Mouse (Mus musculus): ENCODE data around the gene Shroom1. TPM values are rescaled to one million over a fixed set of nuclear protein-coding genes. Genes with fewer than 3 reads are reported as not detected.
"Not testable (repeated sequence)": the region's sequence is repeated elsewhere in the genome, so short reads cannot be mapped to it uniquely, and the experiment has no call there.

Gene Shroom1
- 2.1 and 2.7 TPM in 2 replicates for polyA plus RNA-seq (2016; fragmentation: Nextera tagmentation; extraction: Ambion mirVana)

DNA sequence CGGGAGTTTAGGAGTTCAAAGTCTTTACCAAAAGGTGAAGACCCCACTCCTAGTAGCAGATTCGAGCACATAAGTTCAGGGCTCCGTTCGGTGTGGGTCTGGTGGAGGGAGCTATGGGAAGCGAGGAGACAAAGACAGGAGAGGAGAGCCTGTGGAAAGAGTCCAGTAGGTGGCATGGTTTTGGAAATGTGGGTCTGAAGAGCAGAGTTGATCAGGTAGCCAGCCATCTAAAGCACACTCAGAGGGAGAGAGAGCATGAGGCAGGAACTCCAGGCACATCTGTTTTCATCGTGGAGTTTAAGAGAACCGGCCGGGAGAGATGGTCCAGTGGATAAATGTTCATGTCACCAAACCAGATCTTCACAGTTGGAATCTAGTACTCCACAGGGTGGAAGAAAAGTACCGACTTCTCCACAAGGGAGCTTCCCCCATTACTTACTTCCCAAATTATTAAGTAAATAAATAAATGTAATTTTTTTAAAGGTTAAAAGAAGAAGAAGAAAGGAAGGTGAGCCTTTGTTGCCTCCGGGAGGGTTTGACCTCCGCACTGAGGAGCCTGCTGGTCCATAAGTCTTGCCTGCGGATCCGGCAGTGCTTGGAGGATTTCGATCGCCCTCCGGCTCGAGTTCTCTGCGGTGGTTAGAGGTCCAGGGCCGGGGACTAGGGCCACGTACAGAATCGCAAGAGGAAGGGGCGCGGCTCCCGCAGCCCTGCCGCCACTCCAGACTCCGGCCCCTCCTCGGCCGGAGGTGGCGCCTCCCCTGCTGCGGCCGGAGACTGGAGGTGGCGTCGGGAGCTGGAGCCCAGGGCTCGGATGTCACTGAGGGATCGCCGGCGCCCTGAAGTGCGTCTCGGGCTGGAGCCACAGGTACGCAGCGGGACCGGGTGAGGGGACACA, at the start of gene Shroom1, which contains the start of gene Gm10447:
Gene Shroom1, plus strand, starts transcription at position 732 of the 898 bp plus-strand sequence.
Gene Gm10447, minus strand, starts transcription at position 637 of the 898 bp plus-strand sequence.
- Histone ChIP-seq H3K9me3 (no peaks in the 10 kb centered on the region), H3K4me1 (peaks cover 7% of the 10 kb centered on the region), H3K4me3 (peak within 1 kb of the TSS; percentile 45), H3K36me3 (no peaks in the 10 kb centered on the region), H3K27ac (no peak within 1 kb of the TSS), H3K9ac (peak within 1 kb of the TSS; percentile 60), H3K27me3 (replicated peaks) (peaks cover 48% of the 10 kb centered on the region), H3K4me2 (replicated peaks) (peak within 1 kb of the TSS; percentile 80)
- 3% methylated on average over 42 of the region's 42 CpGs for WGBS
- ATAC-seq (ENCODE audit: low FRiP score, low read depth) = no peak

DNA sequence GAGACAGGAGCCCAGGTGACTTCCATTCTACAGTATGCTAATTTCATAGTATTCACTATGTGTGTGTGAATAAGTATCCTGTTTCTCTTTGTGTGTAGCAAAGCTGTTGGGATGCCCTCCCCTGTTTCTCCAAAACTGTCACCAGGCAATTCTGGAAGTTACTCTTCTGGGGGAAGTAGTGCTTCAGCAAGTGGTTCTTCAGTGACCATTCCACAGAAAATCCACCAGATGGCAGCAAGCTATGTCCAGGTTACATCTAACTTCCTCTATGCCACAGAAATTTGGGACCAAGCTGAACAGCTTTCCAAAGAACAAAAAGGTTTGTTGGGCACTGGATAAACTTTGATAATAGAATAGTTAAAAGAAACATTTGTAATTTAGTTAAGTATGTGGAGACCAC, 45.3 kb upstream of the Shroom1 start:
- Histone ChIP-seq H3K4me3 (no peak overlapping the region), H3K4me1 (no peaks in the 10 kb centered on the region), H3K9me3 (no peaks in the 10 kb centered on the region), H3K36me3 (peaks cover 83% of the 10 kb centered on the region), H3K4me2 (replicated peaks) (no peak overlapping the region), H3K9ac (no peak overlapping the region), H3K27ac (no peak overlapping the region), H3K27me3 (replicated peaks) (no peaks in the 10 kb centered on the region)
- ATAC-seq (ENCODE audit: low FRiP score, low read depth) = no peak

DNA sequence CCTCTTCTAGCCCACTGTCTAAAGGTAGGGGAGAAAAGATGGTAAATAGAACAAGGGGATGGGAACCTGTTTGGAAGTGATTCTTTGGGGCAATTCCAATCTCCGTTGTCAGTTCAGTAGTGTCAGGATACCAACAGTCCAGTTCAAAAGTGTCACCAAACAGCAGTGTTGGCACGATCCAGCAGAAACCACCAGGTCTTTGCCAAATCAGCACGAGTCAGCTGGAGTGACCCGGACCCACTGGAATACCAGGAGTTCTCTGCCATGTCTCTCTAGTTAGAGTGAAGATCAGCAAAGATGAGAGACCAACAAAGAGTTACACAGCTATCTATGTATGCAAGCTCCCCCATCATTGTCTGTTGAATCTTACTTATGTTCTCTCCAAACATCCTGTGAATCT, 43.1 kb upstream of the Shroom1 start:
- no peak overlapping the region for H3K4me2 ChIP-seq (replicated peaks)
- no peaks in the 10 kb centered on the region for H3K27me3 ChIP-seq (replicated peaks)
- 97% methylated on average over 4 of the region's 4 CpGs for WGBS
- no peaks in the 10 kb centered on the region for H3K4me1 ChIP-seq
- no peak overlapping the region for H3K9ac ChIP-seq
- H3K9me3 ChIP-seq = no peaks in the 10 kb centered on the region
- H3K36me3 ChIP-seq = peaks cover 85% of the 10 kb centered on the region
- H3K27ac ChIP-seq = no peak overlapping the region
- no peak overlapping the region for H3K4me3 ChIP-seq
- ATAC-seq (ENCODE audit: low FRiP score, low read depth) = no peak

DNA sequence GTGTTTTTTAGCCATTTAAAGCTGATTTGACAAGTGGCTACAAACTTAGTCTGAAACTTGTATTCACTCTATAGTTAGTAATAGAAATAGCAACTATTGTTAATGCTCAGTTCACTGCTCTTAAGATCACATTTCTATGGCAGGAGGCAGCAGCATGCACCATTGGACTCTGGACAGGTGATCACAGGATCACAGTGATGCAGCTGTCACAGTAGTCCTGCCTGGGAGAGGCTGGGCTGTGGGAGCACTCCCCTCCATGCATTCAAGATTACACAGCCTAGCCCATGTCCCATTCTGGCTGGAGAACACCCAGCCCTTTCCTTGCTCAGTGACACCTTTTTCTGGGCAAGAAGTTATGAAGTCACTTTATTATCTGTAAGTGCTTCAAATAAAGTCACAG, 39.0 kb upstream of the Shroom1 start:
- Histone ChIP-seq H3K4me2 (replicated peaks) (no peak overlapping the region), H3K27me3 (replicated peaks) (no peaks in the 10 kb centered on the region), H3K4me3 (no peak overlapping the region), H3K9ac (no peak overlapping the region), H3K9me3 (no peaks in the 10 kb centered on the region), H3K4me1 (no peaks in the 10 kb centered on the region), H3K27ac (no peak overlapping the region), H3K36me3 (peaks cover 71% of the 10 kb centered on the region)
- ATAC-seq (ENCODE audit: low FRiP score, low read depth) = no peak

DNA sequence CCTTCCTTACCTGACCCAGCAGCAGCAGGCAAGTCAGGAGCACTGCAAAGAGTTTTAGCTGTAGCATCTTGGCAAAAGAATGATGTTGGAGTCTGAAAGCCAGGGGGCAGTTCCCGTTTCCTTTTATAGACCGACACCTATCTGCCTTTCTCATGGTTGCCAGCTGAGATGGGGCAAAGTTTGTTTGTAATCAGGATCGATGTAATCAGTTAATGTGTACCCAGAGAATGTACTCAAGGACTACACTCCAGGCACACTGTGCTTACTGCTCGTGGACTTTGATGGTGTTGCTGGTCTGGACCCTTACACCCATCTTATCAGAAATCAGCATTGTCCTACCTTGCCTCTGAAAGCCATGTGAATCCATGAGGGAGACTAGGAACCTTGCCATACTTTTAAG, 34.0 kb upstream of the Shroom1 start, which contains the start of gene Leap2:
Gene Leap2, minus strand, starts transcription at position 135 of the 400 bp plus-strand sequence.
- H3K4me2 ChIP-seq (replicated peaks) = no peak within 1 kb of the TSS
- 90% methylated on average over 4 of the region's 4 CpGs for WGBS
- no peak within 1 kb of the TSS for H3K4me3 ChIP-seq
- no peak for ATAC-seq (ENCODE audit: low FRiP score, low read depth)
- no peaks in the 10 kb centered on the region for H3K27me3 ChIP-seq (replicated peaks)
- no peak within 1 kb of the TSS for H3K27ac ChIP-seq
- H3K4me1 ChIP-seq = no peaks in the 10 kb centered on the region
- H3K36me3 ChIP-seq = peaks cover 32% of the 10 kb centered on the region
- H3K9ac ChIP-seq = no peak within 1 kb of the TSS
- H3K9me3 ChIP-seq = no peaks in the 10 kb centered on the region

DNA sequence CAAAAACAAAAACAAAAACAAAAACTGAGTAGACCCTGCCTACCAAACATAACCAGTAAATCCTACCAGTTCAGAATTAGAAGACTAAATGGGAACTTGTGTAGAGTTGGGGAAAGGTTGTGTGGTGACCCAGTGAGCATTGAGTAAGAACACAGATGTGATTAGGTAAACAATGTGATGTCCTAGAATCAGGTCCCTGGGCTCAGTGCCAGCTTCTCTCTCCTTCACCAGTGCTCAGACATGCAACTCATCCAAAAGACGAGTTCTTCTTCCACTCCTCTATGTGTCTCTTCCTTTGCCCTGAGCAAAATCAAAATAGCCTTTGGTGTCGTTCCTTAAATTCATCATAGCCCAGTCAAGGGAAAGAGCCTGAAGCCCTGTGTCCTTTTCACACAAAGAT, 32.2 kb upstream of the Shroom1 start:
- no peak for ATAC-seq (ENCODE audit: low FRiP score, low read depth)
- Histone ChIP-seq H3K4me3 (no peak overlapping the region), H3K27ac (no peak overlapping the region), H3K36me3 (peaks cover 31% of the 10 kb centered on the region), H3K9me3 (no peaks in the 10 kb centered on the region), H3K27me3 (replicated peaks) (no peaks in the 10 kb centered on the region), H3K4me1 (peaks cover 5% of the 10 kb centered on the region), H3K9ac (no peak overlapping the region), H3K4me2 (replicated peaks) (no peak overlapping the region)
- 81% methylated on average over 2 of the region's 2 CpGs for WGBS

DNA sequence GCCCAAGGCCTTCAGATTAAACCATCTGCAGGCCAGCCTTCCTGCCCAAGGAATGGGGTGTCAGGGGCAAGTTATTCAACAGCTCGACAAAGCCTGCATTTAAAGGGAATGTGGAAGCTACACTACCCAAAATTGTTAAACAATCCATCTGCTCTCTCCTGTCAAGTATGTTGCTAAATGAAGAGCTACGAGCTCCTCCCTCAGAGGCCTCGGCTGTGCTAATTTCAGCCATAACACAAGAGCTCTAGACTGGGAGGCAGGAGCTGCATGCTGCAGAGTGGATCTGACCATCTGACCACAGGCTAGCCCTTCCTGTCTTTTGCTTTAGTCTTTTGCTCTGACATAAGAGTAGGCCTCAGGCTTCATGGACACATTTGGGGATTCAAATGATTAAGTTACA, 31.8 kb upstream of the Shroom1 start:
- Histone ChIP-seq H3K36me3 (peaks cover 27% of the 10 kb centered on the region), H3K27me3 (replicated peaks) (no peaks in the 10 kb centered on the region), H3K4me3 (no peak overlapping the region), H3K27ac (no peak overlapping the region), H3K4me1 (peaks cover 8% of the 10 kb centered on the region), H3K9ac (no peak overlapping the region), H3K4me2 (replicated peaks) (no peak overlapping the region), H3K9me3 (no peaks in the 10 kb centered on the region)
- 72% methylated on average over 3 of the region's 3 CpGs for WGBS
- no peak for ATAC-seq (ENCODE audit: low FRiP score, low read depth)

DNA sequence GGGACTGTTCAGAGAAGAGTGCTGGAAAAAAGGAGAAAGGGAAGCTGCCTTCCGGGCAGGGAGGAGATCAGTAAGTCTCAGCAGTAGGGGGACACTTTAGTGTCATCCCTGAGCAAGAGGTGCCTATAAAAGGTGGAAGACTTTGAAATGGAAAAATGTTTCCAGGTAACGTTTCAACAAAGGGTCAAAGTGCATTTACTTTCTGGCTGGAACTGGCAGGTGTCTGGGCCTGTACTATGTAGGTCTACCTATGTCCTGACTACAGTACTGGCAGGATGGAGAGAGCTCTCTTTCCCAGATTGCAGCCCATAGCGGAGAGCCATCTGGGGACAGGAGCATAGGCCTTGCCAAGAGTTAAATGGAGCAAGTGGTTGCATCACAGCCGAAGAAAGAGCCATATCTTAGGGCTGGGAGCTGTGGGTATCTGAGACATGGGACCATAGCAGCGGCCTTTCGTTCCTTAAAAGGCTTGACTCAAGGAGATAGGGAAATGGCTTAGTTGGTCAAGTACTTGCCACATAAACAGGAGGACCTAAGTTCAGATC, 31.2 kb upstream of the Shroom1 start:
- 83% methylated on average over 6 of the region's 6 CpGs for WGBS
- H3K4me2 ChIP-seq (replicated peaks) = no peak overlapping the region
- no peak overlapping the region for H3K4me3 ChIP-seq
- peaks cover 25% of the 10 kb centered on the region for H3K36me3 ChIP-seq
- no peaks in the 10 kb centered on the region for H3K27me3 ChIP-seq (replicated peaks)
- H3K9ac ChIP-seq = no peak overlapping the region
- H3K27ac ChIP-seq = no peak overlapping the region
- H3K9me3 ChIP-seq = no peaks in the 10 kb centered on the region
- peaks cover 8% of the 10 kb centered on the region for H3K4me1 ChIP-seq
- ATAC-seq (ENCODE audit: low FRiP score, low read depth) = no peak

DNA sequence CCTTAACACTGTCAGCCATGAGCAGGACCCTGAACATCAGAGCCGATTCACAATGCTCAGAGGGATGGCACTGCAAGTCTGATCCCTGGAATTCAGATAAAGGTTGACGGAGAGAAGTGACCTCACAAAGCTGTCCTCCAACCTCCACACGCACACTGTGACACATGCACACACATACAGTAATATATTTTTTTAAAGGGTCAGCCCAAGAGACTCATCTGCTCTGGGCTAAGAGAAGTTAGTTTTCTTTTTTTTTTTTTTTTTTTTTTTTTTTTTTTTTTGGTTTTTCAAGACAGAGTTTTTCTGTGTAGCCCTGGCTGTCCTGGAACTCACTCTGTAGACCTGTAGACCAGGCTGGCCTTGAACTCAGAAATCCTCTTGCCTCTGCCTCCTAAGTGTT, 30.1 kb upstream of the Shroom1 start:
- peaks cover 23% of the 10 kb centered on the region for H3K36me3 ChIP-seq
- not testable (repeated sequence) for H3K4me2 ChIP-seq (replicated peaks); H3K27ac ChIP-seq; H3K9ac ChIP-seq; H3K4me3 ChIP-seq; ATAC-seq (ENCODE audit: low FRiP score, low read depth); H3K27me3 ChIP-seq (replicated peaks); H3K9me3 ChIP-seq; H3K4me1 ChIP-seq
- WGBS = 87% methylated on average over 3 of the region's 3 CpGs

DNA sequence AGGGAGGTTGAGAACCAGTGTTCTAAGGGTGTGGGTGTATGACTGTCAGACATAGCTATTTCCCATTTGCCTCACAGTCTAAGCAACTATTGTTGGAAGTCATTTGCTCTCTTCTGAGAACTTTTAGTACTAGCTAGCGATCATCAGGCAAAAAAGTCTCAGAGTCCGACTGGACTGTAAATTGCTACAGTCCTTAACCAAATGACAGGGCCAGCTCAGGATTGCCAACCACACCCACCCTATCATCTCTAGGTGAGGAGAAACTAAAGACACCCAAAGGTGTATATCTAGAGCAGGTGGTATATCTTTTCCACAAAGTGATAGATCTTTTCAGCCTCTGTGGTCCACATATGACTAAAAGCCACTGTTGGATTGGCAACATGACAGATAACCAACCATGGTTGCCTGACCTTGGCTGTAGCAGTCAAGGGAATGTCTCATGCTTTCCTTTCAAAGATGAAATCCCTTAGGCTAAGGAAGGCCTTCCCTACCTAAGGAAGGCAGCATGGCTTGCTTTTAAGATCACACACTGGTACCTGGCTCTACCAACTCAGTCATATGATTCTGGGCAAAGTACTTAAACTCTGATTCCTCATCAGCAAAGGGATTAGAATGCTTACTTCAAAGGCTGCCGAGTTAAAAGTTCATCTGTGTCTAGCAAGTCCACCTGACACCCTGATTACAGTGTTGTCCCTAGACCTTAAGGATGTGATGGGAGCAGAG, 28.9 kb upstream of the Shroom1 start:
- no peak for ATAC-seq (ENCODE audit: low FRiP score, low read depth)
- Histone ChIP-seq H3K4me3 (no peak overlapping the region), H3K27ac (no peak overlapping the region), H3K27me3 (replicated peaks) (no peaks in the 10 kb centered on the region), H3K4me2 (replicated peaks) (no peak overlapping the region), H3K9me3 (no peaks in the 10 kb centered on the region), H3K36me3 (peaks cover 15% of the 10 kb centered on the region), H3K4me1 (peaks cover 8% of the 10 kb centered on the region), H3K9ac (no peak overlapping the region)
- WGBS = 91% methylated on average over 3 of the region's 3 CpGs

DNA sequence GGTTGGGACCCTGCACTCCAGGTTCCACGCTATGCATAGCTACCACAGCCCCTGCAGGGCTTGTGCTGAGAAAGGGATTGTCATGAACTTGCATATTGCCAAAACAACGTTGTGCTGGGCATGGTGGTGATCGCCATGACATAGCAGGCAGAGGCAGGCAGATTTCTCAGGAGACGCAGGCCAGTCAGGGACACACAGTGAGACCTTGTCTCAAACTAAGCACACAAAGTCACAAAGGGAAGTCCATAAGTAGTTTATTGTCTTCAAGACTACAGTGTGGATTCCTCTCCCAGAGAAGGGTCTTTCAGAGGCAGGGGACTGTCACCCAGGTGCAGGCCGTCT, 28.3 kb upstream of the Shroom1 start:
- peaks cover 8% of the 10 kb centered on the region for H3K4me1 ChIP-seq
- peaks cover 15% of the 10 kb centered on the region for H3K36me3 ChIP-seq
- H3K4me3 ChIP-seq = no peak overlapping the region
- H3K27ac ChIP-seq = no peak overlapping the region
- H3K27me3 ChIP-seq (replicated peaks) = no peaks in the 10 kb centered on the region
- no peak for ATAC-seq (ENCODE audit: low FRiP score, low read depth)
- WGBS = 97% methylated on average over 5 of the region's 5 CpGs
- no peak overlapping the region for H3K9ac ChIP-seq
- no peak overlapping the region for H3K4me2 ChIP-seq (replicated peaks)
- no peaks in the 10 kb centered on the region for H3K9me3 ChIP-seq

DNA sequence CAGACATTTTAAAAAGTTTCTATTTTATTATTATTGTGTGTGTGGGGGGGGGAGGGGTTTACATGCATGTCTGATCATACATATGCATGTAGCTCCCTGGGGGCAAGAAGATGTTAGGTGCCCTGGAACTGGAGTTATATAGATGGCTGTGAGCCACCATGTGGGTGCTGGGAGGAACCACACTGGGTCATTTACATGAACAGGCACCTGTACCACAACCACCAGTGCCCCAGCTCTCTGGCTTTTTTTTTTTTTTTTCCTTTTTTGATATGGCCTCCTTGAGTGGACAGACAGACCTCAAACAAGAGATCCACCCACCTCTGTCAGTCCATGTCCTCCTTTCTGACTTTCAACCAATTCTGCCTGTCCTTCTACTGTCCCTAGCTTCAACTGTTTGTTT, 27.8 kb upstream of the Shroom1 start:
- H3K27me3 ChIP-seq (replicated peaks) = no peaks in the 10 kb centered on the region
- H3K4me1 ChIP-seq = peaks cover 8% of the 10 kb centered on the region
- peak overlapping the region; percentile 81 for H3K4me2 ChIP-seq (replicated peaks)
- H3K27ac ChIP-seq = no peak overlapping the region
- no peak for ATAC-seq (ENCODE audit: low FRiP score, low read depth)
- no peak overlapping the region for H3K9ac ChIP-seq
- H3K36me3 ChIP-seq = peaks cover 15% of the 10 kb centered on the region
- H3K4me3 ChIP-seq = no peak overlapping the region
- H3K9me3 ChIP-seq = no peaks in the 10 kb centered on the region
